Mouse (Mus musculus) urinary bladder, postnatal 14 days (tissue): ENCODE measurements around the gene Rassf8.

ENCODE experiments used
- DNase-seq: peaks from one replicate; pipeline ENCODE4 v3.0.0; 2021; ENCODE audit warnings: low spot score

The Rassf8 gene

GRCm38 (mm10) chr6:145861462-145862227 is 115.1 kb downstream of the Rassf8 start:
- DNase-seq, result no peak

GRCm38 (mm10) chr6:145862321-145862720 is 115.8 kb downstream of the Rassf8 start:
- no peak for DNase-seq

DNA sequence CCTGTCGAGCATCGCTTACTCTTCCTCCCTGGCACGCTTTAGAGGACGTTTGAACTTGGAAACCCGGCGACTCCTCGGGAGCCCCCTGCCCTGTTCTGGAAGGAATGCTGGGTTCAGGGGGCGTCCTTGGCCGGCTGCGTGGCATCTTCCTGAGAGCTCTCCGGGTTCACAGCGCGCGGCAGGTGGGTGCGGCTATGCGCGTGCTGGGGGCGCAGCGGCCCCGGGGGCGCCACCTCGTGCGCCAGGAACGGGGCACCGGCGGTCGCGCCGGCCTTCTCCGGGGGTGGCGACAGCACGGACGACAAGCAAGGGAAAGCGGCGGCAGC is 116.2 kb downstream of the Rassf8 start:
- DNase-seq, result no peak

- peak; percentile 74 for DNase-seq
Measured at GRCm38 (mm10) chr6:145863065-145863971, 116.8 kb downstream of the Rassf8 start.

DNA sequence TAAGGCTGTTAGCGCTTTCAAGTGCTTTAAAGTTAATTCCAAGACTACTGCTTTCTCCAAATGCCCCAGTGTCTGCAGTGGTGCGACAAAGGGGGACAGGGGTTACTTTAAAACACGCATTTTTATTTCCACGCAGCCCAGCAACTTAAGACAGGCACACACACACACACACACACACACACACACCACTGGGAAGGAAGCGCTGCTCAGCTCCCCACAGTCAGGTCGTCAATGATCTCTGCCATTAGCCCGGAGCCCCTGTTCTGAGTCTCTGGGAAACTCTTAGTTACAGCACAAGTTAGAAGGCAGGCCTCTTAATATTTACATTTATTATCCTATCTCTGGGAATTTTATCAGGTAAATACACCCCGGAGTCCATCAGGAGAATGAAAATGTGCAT is 117.6 kb downstream of the Rassf8 start:
- no peak for DNase-seq

GRCm38 (mm10) chr6:145865289-145865885 is 118.8 kb downstream of the Rassf8 start, which contains the start of gene Bhlhe41:
Gene Bhlhe41 (minus strand): TSS chr6:145865558.
- DNase-seq, result peak; percentile 82

GRCm38 (mm10) chr6:145865886-145866851 is 119.6 kb downstream of the Rassf8 start:
- peak; percentile 93 for DNase-seq

GRCm38 (mm10) chr6:145867111-145867510 is 120.6 kb downstream of the Rassf8 start:
- no peak for DNase-seq
